Mouse (Mus musculus) stomach, embryonic 16.5 days (tissue): ENCODE measurements around the gene Zfp663. TPM values are rescaled to one million over a fixed set of nuclear protein-coding genes. Genes with fewer than 3 reads are reported as not detected.

Experiments used
- ATAC-seq: fragments of 200-750 bp; cut with Nextera tagmentation; 2 replicates; pipeline ENCODE4 v1.8.0; 2017; ENCODE audit warnings: moderate number of reproducible peaks, moderate TSS enrichment; ENCODE audit not compliant: insufficient read depth, low FRiP score
- H3K27ac ChIP-seq: fragments of 300-500 bp; sonication (generic); 2 replicates; pipeline ENCODE4 v1.5.1; 2014; ENCODE audit warnings: low read length
- H3K27me3 ChIP-seq: fragments of 300-500 bp; sonication (generic); 2 replicates; pipeline ENCODE4 v1.6.1; 2014; ENCODE audit warnings: low read length, control low read depth, mixed read lengths; ENCODE audit not compliant: control insufficient read depth, insufficient read depth
- H3K36me3 ChIP-seq: fragments of 300-500 bp; sonication (generic); 2 replicates; pipeline ENCODE4 v1.6.1; 2014; ENCODE audit warnings: low read length; ENCODE audit not compliant: control insufficient read depth, insufficient read depth
- H3K4me1 ChIP-seq: fragments of 300-500 bp; sonication (generic); 2 replicates; pipeline ENCODE4 v1.6.1; 2014; ENCODE audit warnings: low read length, control low read depth, mixed read lengths; ENCODE audit not compliant: control insufficient read depth, insufficient read depth
- H3K4me2 ChIP-seq: fragments of 300-500 bp; sonication (generic); 2 replicates; pipeline ENCODE4 v1.6.1; 2014; ENCODE audit warnings: low read depth, low read length, mixed read lengths
- H3K4me3 ChIP-seq: fragments of 300-500 bp; sonication (generic); replicated peaks from 2 replicates; pipeline ENCODE4 v1.5.1; 2014; ENCODE audit warnings: mild to moderate bottlenecking, low read length
- H3K9ac ChIP-seq: fragments of 300-500 bp; sonication (generic); 2 replicates; pipeline ENCODE4 v1.6.1; 2014; ENCODE audit warnings: low read length
- H3K9me3 ChIP-seq: fragments of 300-500 bp; sonication (generic); replicated peaks from 2 replicates; pipeline ENCODE4 v1.6.1; 2016; ENCODE audit warnings: low read length, control low read depth; ENCODE audit not compliant: control insufficient read depth
- WGBS: fragments of 180-500 bp; shearing (Covaris S2); extraction: QIAGEN DNeasy Blood & Tissue Kit; methylation state at CpG from one replicate; pipeline ENCODE4 v1.1.7; 2014; 5-methylcytosine and 5-hydroxymethylcytosine counted together
- polyA plus RNA-seq: library from polyadenylated mRNA; unstranded; fragments of >200 nt; fragmentation: Nextera tagmentation; extraction: Ambion mirVana; gene quantifications from 2 replicates; pipeline ENCODE4 v1.2.1, GENCODE M21; 2015

Zfp663 gene
- polyA plus RNA-seq, 1 experiment from 2014 or later, result 0.87 TPM

GRCm38 (mm10) chr2:165360861-165361260 is 7.7 kb downstream of the Zfp663 start:
- Histone ChIP-seq H3K27me3 (peaks cover 5% of the 10 kb centered on the region), H3K4me2 (no peak overlapping the region), H3K36me3 (no peaks in the 10 kb centered on the region), H3K4me1 (no peaks in the 10 kb centered on the region; the same call in 1 of the 2 replicates), H3K9me3 (no peaks in the 10 kb centered on the region), H3K9ac (no peak overlapping the region), H3K27ac (no peak overlapping the region), H3K4me3 (no peak overlapping the region)
- ATAC-seq, result no peak
- 0% methylated on average over 1 of the region's 1 CpGs for WGBS

- ATAC-seq, result no peak
- no peaks in the 10 kb centered on the region for H3K4me1 ChIP-seq
- no peaks in the 10 kb centered on the region for H3K27me3 ChIP-seq
- H3K9me3 ChIP-seq, result peaks cover 13% of the 10 kb centered on the region
- H3K27ac ChIP-seq, result no peak overlapping the region
- H3K4me3 ChIP-seq, result no peak overlapping the region
- no peaks in the 10 kb centered on the region for H3K36me3 ChIP-seq
- 90% methylated on average over 20 of the region's 20 CpGs for WGBS
- H3K9ac ChIP-seq, result no peak overlapping the region
- no peak overlapping the region for H3K4me2 ChIP-seq
Observed at GRCm38 (mm10) chr2:165351828-165352513, 16.6 kb downstream of the Zfp663 start.

GRCm38 (mm10) chr2:165349466-165349865 is 19.1 kb downstream of the Zfp663 start:
- no peaks in the 10 kb centered on the region for H3K36me3 ChIP-seq
- no peak overlapping the region for H3K4me3 ChIP-seq
- peaks cover 13% of the 10 kb centered on the region for H3K9me3 ChIP-seq
- no peak overlapping the region for H3K4me2 ChIP-seq
- no peak overlapping the region for H3K9ac ChIP-seq
- no peaks in the 10 kb centered on the region for H3K27me3 ChIP-seq
- ATAC-seq, result no peak
- H3K4me1 ChIP-seq, result no peaks in the 10 kb centered on the region
- H3K27ac ChIP-seq, result no peak overlapping the region
- WGBS, result 28% methylated on average over 8 of the region's 8 CpGs

DNA sequence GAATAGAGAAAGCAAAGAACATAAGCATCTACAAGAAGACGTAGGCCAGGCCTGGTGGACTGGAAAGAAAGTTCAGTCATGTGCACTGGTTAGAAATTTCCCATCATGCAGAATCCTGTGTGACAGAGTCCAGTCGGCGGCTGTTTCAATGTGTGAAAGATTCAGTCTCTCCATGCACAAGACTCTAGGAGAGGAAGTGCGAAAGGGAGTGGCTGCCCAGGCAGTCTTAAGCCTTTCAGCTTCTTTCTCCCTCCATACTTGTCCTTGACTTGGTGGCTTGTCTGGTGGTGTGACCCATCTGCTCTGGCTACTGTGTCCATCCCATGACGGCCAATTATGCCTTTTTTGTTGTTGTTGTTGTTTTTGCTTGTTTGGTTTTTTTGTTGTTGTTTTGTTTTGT is 22.3 kb downstream of the Zfp663 start:
- H3K4me3 ChIP-seq, result no peak overlapping the region
- no peaks in the 10 kb centered on the region for H3K4me1 ChIP-seq
- no peak for ATAC-seq
- no peaks in the 10 kb centered on the region for H3K36me3 ChIP-seq
- no peak overlapping the region for H3K9ac ChIP-seq
- WGBS, result 85% methylated on average over 5 of the region's 5 CpGs
- H3K27ac ChIP-seq, result no peak overlapping the region
- no peaks in the 10 kb centered on the region for H3K9me3 ChIP-seq
- H3K4me2 ChIP-seq, result no peak overlapping the region
- no peaks in the 10 kb centered on the region for H3K27me3 ChIP-seq

DNA sequence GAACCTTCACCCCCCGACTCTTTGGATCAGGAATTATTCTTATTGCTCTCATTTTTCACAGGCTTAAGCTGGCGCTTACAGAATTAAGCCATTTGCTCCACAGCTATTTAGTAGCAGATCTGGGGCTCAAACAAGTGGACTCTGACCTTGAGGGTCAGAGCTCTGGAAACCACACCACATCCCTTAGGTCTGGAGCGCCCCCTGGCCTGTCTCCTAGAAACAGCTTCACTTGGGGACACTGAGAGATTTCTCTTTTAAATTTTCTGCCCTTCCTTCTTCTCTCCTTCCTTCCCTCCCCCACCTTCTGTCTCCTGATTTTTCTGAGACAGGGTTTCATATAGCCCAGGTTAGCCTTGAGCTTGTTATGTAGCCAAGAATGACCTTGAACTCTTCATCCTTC is 31.3 kb downstream of the Zfp663 start:
- no peaks in the 10 kb centered on the region; the same call in 1 of the 2 replicates for H3K27me3 ChIP-seq
- ATAC-seq, result no peak
- WGBS, result 29% methylated on average over 3 of the region's 3 CpGs

DNA sequence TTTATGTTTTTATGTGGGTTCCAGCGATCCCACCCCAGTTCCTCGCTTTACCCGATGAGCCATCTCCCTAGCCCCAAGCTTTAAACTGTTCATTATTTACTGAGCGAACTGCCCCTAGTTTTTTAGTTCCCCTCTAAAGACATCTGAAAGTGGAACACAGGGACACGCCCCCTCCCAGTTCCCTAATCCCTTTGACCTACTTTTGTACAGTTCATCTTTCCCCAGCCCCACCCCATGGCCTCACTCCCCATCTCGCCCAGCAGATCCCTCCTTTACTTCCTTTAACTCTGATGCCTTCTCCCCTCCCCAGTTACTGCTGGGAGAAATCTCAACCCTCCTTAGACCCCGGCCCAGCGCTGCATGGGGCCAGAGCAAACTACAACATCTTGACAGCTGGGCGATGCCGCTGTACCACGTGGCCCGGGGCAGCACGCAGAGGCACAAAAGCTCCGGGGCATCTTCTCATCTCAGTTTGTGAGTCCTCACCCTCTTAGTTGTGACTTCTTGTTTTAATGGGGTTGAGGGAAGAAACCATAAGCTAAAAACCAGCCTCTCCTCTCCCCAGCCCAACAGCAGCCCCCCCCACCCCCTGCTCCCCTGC is 35.8 kb downstream of the Zfp663 start:
- ATAC-seq, result no peak

More for the DNA sequence above, 31.3 kb downstream of the Zfp663 start:
- no peak overlapping the region for H3K9ac ChIP-seq
- H3K27ac ChIP-seq, result no peak overlapping the region
- H3K4me1 ChIP-seq, result 0 out of 2 replicates have a peak, but pooled peaks cover 3% of the 10 kb centered on the region
- H3K4me3 ChIP-seq, result no peak overlapping the region
- H3K36me3 ChIP-seq, result no peaks in the 10 kb centered on the region
- no peak overlapping the region for H3K4me2 ChIP-seq
- no peaks in the 10 kb centered on the region for H3K9me3 ChIP-seq

GRCm38 (mm10) chr2:165329703-165330102 is 38.8 kb downstream of the Zfp663 start:
- no peak overlapping the region for H3K27ac ChIP-seq
- peaks cover 18% of the 10 kb centered on the region for H3K4me1 ChIP-seq
- no peak overlapping the region for H3K4me2 ChIP-seq
- H3K27me3 ChIP-seq, result no peaks in the 10 kb centered on the region; the same call in 1 of the 2 replicates
- no peaks in the 10 kb centered on the region for H3K36me3 ChIP-seq
- no peak overlapping the region for H3K4me3 ChIP-seq
- no peak for ATAC-seq
- H3K9me3 ChIP-seq, result no peaks in the 10 kb centered on the region
- 8% methylated on average over 3 of the region's 3 CpGs for whole genome bisulfite sequencing
- no peak overlapping the region for H3K9ac ChIP-seq

More for the DNA sequence above, 35.8 kb downstream of the Zfp663 start:
- no peak overlapping the region for H3K9ac ChIP-seq
- no peaks in the 10 kb centered on the region for H3K36me3 ChIP-seq
- no peak overlapping the region for H3K4me2 ChIP-seq
- 46% methylated on average over 14 of the region's 14 CpGs for WGBS
- H3K9me3 ChIP-seq, result no peaks in the 10 kb centered on the region
- no peak overlapping the region for H3K4me3 ChIP-seq
- 0 out of 2 replicates have a peak, but pooled peaks cover 3% of the 10 kb centered on the region for H3K4me1 ChIP-seq
- H3K27ac ChIP-seq, result no peak overlapping the region; the same call in 1 of the 2 replicates
- H3K27me3 ChIP-seq, result no peaks in the 10 kb centered on the region; the same call in 1 of the 2 replicates

GRCm38 (mm10) chr2:165328746-165329145 is 39.8 kb downstream of the Zfp663 start:
- Histone ChIP-seq H3K4me2 (no peak overlapping the region), H3K4me1 (peaks cover 28% of the 10 kb centered on the region)
- no peak for ATAC-seq

GRCm38 (mm10) chr2:165327386-165327785 is 41.1 kb downstream of the Zfp663 start:
- 50% methylated on average over 7 of the region's 7 CpGs for WGBS
- H3K27ac ChIP-seq, result no peak overlapping the region

More at GRCm38 (mm10) chr2:165328746-165329145, 39.8 kb downstream of the Zfp663 start:
- no peak overlapping the region for H3K27ac ChIP-seq
- H3K27me3 ChIP-seq, result no peaks in the 10 kb centered on the region; the same call in 1 of the 2 replicates
- 72% methylated on average over 5 of the region's 5 CpGs for WGBS
- H3K36me3 ChIP-seq, result no peaks in the 10 kb centered on the region
- no peak overlapping the region for H3K4me3 ChIP-seq
- H3K9me3 ChIP-seq, result no peaks in the 10 kb centered on the region
- no peak overlapping the region for H3K9ac ChIP-seq

More at GRCm38 (mm10) chr2:165327386-165327785, 41.1 kb downstream of the Zfp663 start:
- ATAC-seq, result no peak
- Histone ChIP-seq H3K36me3 (no peaks in the 10 kb centered on the region), H3K4me2 (peak overlapping the region; percentile 83), H3K27me3 (no peaks in the 10 kb centered on the region; the same call in 1 of the 2 replicates), H3K9me3 (no peaks in the 10 kb centered on the region), H3K4me1 (peaks cover 31% of the 10 kb centered on the region), H3K9ac (peak overlapping the region; percentile 79; the same call in 1 of the 2 replicates), H3K4me3 (peak overlapping the region; percentile 88; the same call in 1 of the 2 replicates)
